Mouse (Mus musculus) liver, embryonic 13.5 days (tissue): Measurements from ENCODE around the gene Amdhd1. TPM values are rescaled to one million over a fixed set of nuclear protein-coding genes. Genes with fewer than 3 reads are reported as not detected.
A peak's percentile ranks its signal among the peaks of the same experiment; 100 is the strongest.

Source experiments
- ATAC-seq: fragments of 200-750 bp; cut with Nextera tagmentation; 2 replicates; pipeline ENCODE4 v1.8.0; 2017; ENCODE audit warnings: low read depth, mild to moderate bottlenecking, moderate number of reproducible peaks, moderate library complexity
- DNase-seq: peaks from one replicate; pipeline ENCODE4 v3.0.0; 2022
- H3K27ac ChIP-seq: fragments of 300-500 bp; sonication (generic); 2 replicates; pipeline ENCODE4 v1.5.1; 2015; ENCODE audit warnings: moderate library complexity, mild to moderate bottlenecking, inconsistent platforms
- H3K27me3 ChIP-seq: fragments of 300-500 bp; sonication (generic); 2 replicates; pipeline ENCODE4 v1.6.1; 2015; ENCODE audit warnings: mild to moderate bottlenecking, inconsistent platforms
- H3K36me3 ChIP-seq: fragments of 300-500 bp; sonication (generic); 2 replicates; pipeline ENCODE4 v1.6.1; 2015; ENCODE audit warnings: mild to moderate bottlenecking, inconsistent platforms
- H3K4me1 ChIP-seq: fragments of 300-500 bp; sonication (generic); replicated peaks from 2 replicates; pipeline ENCODE4 v1.6.1; 2015; ENCODE audit warnings: inconsistent platforms
- H3K4me2 ChIP-seq: fragments of 300-500 bp; sonication (generic); 2 replicates; pipeline ENCODE4 v1.6.1; 2015; ENCODE audit warnings: inconsistent platforms, mild to moderate bottlenecking, moderate library complexity
- H3K4me3 ChIP-seq: fragments of 300-500 bp; sonication (generic); replicated peaks from 2 replicates; pipeline ENCODE4 v1.5.1; 2015; ENCODE audit warnings: mild to moderate bottlenecking, inconsistent platforms
- H3K9ac ChIP-seq: fragments of 300-500 bp; sonication (generic); 2 replicates; pipeline ENCODE4 v1.6.1; 2015; ENCODE audit warnings: mild to moderate bottlenecking, inconsistent platforms
- H3K9me3 ChIP-seq: fragments of 300-500 bp; sonication (generic); replicated peaks from 2 replicates; pipeline ENCODE4 v1.6.1; 2016; ENCODE audit warnings: inconsistent platforms
- WGBS: fragments of 180-500 bp; shearing (Covaris S2); methylation state at CpG from one replicate; pipeline ENCODE4 v1.1.7; 2015; ENCODE audit not compliant: insufficient replicate concordance; 5-methylcytosine and 5-hydroxymethylcytosine counted together
- polyA plus RNA-seq: library from polyadenylated mRNA; unstranded; fragments of >200 nt; fragmentation: Nextera tagmentation; extraction: Ambion mirVana; gene quantifications from 2 replicates; pipeline ENCODE4 v1.2.1, GENCODE M21; 2015

Gene Amdhd1
- polyA plus RNA-seq, 1 experiment from 2014 or later = 8.3 TPM

DNA sequence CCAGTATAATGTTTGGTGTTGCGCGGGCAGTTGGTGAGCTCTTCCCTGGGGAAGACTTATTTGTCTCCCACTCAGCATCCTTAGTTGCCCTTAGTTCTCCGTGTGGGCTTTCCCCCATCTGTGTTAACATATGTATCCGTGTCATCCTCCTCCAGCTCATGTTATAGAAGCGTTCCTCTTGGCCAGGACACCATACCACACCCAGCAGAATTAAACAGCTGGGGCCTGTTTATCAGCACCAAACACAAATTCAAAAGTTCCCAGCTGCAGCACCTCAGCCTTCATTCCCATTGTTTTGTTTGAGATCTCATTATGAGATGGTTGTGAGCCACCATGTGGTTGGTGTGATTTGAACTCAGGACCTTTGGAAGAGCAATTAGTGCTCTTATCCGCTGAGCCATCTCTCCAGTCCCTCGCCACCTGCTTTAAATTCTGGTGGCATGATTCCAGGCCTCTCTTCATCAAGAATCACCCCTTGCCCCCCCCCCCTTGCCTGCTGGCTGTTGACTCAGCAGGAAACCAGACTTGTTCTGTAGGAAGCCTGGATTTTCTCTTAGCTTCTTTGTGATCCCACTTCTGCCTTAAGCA, 31.4 kb downstream of the Amdhd1 start:
- no peak overlapping the region for H3K4me2 ChIP-seq
- WGBS = 73% methylated on average over 7 of the region's 7 CpGs
- H3K27me3 ChIP-seq = no peaks in the 10 kb centered on the region
- ATAC-seq = no peak
- no peak overlapping the region for H3K27ac ChIP-seq
- H3K9ac ChIP-seq = no peak overlapping the region
- no peak overlapping the region for H3K4me3 ChIP-seq
- no peaks in the 10 kb centered on the region for H3K9me3 ChIP-seq
- H3K4me1 ChIP-seq = no peaks in the 10 kb centered on the region
- H3K36me3 ChIP-seq = no peaks in the 10 kb centered on the region
- no peak for DNase-seq

- Histone ChIP-seq H3K4me3 (no peak overlapping the region), H3K4me2 (no peak overlapping the region), H3K9ac (no peak overlapping the region), H3K4me1 (no peaks in the 10 kb centered on the region), H3K27me3 (no peaks in the 10 kb centered on the region), H3K9me3 (no peaks in the 10 kb centered on the region), H3K36me3 (no peaks in the 10 kb centered on the region), H3K27ac (no peak overlapping the region)
- WGBS = 69% methylated on average over 10 of the region's 10 CpGs
- DNase-seq (no peak), ATAC-seq (no peak)
These were observed 38.5 kb downstream of the Amdhd1 start for GRCm38 (mm10) chr10:93501346-93501745.

GRCm38 (mm10) chr10:93500864-93501263, 39.0 kb downstream of the Amdhd1 start:
- H3K4me2 ChIP-seq = no peak overlapping the region
- no peaks in the 10 kb centered on the region for H3K36me3 ChIP-seq
- DNase-seq = no peak
- no peak overlapping the region for H3K4me3 ChIP-seq
- ATAC-seq = no peak
- H3K27me3 ChIP-seq = no peaks in the 10 kb centered on the region
- no peaks in the 10 kb centered on the region for H3K9me3 ChIP-seq
- H3K9ac ChIP-seq = no peak overlapping the region
- no peak overlapping the region for H3K27ac ChIP-seq
- H3K4me1 ChIP-seq = no peaks in the 10 kb centered on the region
- 51% methylated on average over 10 of the region's 10 CpGs for WGBS

- Histone ChIP-seq H3K36me3 (no peaks in the 10 kb centered on the region), H3K27ac (no peak overlapping the region), H3K9me3 (no peaks in the 10 kb centered on the region), H3K27me3 (no peaks in the 10 kb centered on the region; the same call in 1 of the 2 replicates), H3K4me3 (no peak overlapping the region), H3K4me2 (no peak overlapping the region), H3K9ac (no peak overlapping the region), H3K4me1 (peaks cover 20% of the 10 kb centered on the region)
- ATAC-seq (no peak), DNase-seq (no peak)
- WGBS = 36% methylated on average over 4 of the region's 4 CpGs
These were observed 49.4 kb downstream of the Amdhd1 start for GRCm38 (mm10) chr10:93490451-93490850.

GRCm38 (mm10) chr10:93488828-93489226, 51.0 kb downstream of the Amdhd1 start:
- Histone ChIP-seq H3K9me3 (no peaks in the 10 kb centered on the region), H3K27me3 (no peaks in the 10 kb centered on the region; the same call in 1 of the 2 replicates), H3K27ac (no peak overlapping the region), H3K4me1 (peaks cover 20% of the 10 kb centered on the region), H3K4me3 (no peak overlapping the region), H3K9ac (no peak overlapping the region), H3K4me2 (no peak overlapping the region), H3K36me3 (peaks cover 11% of the 10 kb centered on the region)
- ATAC-seq (no peak), DNase-seq (no peak)
- 58% methylated on average over 6 of the region's 6 CpGs for WGBS

- Histone ChIP-seq H3K27me3 (no peaks in the 10 kb centered on the region; the same call in 1 of the 2 replicates), H3K27ac (no peak within 1 kb of the TSS), H3K36me3 (peaks cover 15% of the 10 kb centered on the region), H3K4me2 (no peak within 1 kb of the TSS), H3K9ac (no peak within 1 kb of the TSS), H3K9me3 (no peaks in the 10 kb centered on the region), H3K4me1 (peaks cover 20% of the 10 kb centered on the region), H3K4me3 (no peak within 1 kb of the TSS)
- ATAC-seq (0 out of 2 replicates have a peak, but pooled peaks have one; percentile 2), DNase-seq (no peak)
- 62% methylated on average over 17 of the region's 17 CpGs for WGBS
These were observed 51.6 kb downstream of the Amdhd1 start, which contains the start of gene Hal for GRCm38 (mm10) chr10:93488066-93488827. Hal (plus strand) TSS chr10:93488768.

DNA sequence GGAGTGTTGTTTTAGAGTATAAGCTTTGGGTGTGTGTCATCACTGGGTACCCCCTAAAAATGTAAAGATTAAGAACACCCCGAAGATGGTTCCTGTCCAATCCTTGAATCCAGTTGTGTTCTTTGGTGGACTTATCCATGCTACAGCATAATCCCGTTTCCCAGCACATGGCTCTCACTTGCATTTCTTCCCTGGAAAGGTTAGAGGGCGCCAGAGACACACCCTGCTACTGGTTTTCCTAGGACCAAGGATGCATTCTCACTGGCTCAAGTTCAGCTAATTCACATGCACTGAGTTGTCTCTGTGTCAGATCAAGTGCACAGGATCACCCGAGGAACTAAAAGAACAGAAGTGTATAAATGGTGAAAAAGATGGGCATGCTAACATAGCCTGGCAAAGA, 53.2 kb downstream of the Amdhd1 start:
- H3K9ac ChIP-seq = no peak overlapping the region
- no peaks in the 10 kb centered on the region; the same call in 1 of the 2 replicates for H3K27me3 ChIP-seq
- no peak overlapping the region for H3K27ac ChIP-seq
- ATAC-seq (no peak), DNase-seq (no peak)
- H3K4me3 ChIP-seq = no peak overlapping the region
- WGBS = 17% methylated on average over 4 of the region's 4 CpGs
- peaks cover 31% of the 10 kb centered on the region for H3K36me3 ChIP-seq
- no peaks in the 10 kb centered on the region for H3K9me3 ChIP-seq
- peaks cover 20% of the 10 kb centered on the region for H3K4me1 ChIP-seq
- H3K4me2 ChIP-seq = no peak overlapping the region

- no peak overlapping the region for H3K4me2 ChIP-seq
- peaks cover 20% of the 10 kb centered on the region for H3K4me1 ChIP-seq
- H3K4me3 ChIP-seq = no peak overlapping the region
- no peaks in the 10 kb centered on the region for H3K9me3 ChIP-seq
- no peak overlapping the region for H3K27ac ChIP-seq
- no peak overlapping the region for H3K9ac ChIP-seq
- DNase-seq = peak; percentile 3
- peaks cover 46% of the 10 kb centered on the region for H3K36me3 ChIP-seq
- no peaks in the 10 kb centered on the region; the same call in 1 of the 2 replicates for H3K27me3 ChIP-seq
- 75% methylated on average over 8 of the region's 8 CpGs for WGBS
- peak; percentile 58 for ATAC-seq
These were observed 54.7 kb downstream of the Amdhd1 start for GRCm38 (mm10) chr10:93485055-93485691.

DNA sequence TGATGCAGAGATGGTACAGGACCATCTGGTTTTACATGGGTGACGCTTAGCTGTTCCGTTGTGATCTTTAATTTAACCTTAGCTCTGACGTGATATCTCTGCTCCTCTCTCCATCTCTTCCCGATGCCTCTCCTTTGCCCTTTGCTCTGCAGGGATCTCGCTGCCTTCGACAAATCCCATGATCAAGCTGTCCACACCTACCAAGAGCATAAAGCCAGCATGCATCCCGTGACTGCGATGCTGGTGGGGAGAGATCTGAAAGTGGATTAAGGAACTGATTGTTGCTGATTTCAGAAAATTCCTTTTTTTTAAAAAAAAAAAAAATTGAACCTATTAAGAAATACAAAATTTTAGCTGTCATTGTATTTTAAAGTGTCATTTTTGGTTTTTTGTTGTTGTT, 55.3 kb downstream of the Amdhd1 start:
- 78% methylated on average over 8 of the region's 8 CpGs for WGBS
- no peak for DNase-seq
- peaks cover 51% of the 10 kb centered on the region for H3K36me3 ChIP-seq

More for the DNA sequence above, 55.3 kb downstream of the Amdhd1 start:
- Histone ChIP-seq H3K27ac (no peak overlapping the region), H3K9me3 (no peaks in the 10 kb centered on the region), H3K4me2 (no peak overlapping the region), H3K4me1 (peaks cover 20% of the 10 kb centered on the region), H3K9ac (no peak overlapping the region), H3K27me3 (no peaks in the 10 kb centered on the region; the same call in 1 of the 2 replicates), H3K4me3 (no peak overlapping the region)
- no peak for ATAC-seq
